Mouse (Mus musculus) adrenal gland (tissue): ENCODE results near the gene Lrrc20.

Experiments used
- intact Hi-C: fragments of 180-260 bp; cut with DNase I; formaldehyde crosslinking; loops from one replicate; pipeline ENCODE4 v1.15.1; 2025

Gene Lrrc20

DNA sequence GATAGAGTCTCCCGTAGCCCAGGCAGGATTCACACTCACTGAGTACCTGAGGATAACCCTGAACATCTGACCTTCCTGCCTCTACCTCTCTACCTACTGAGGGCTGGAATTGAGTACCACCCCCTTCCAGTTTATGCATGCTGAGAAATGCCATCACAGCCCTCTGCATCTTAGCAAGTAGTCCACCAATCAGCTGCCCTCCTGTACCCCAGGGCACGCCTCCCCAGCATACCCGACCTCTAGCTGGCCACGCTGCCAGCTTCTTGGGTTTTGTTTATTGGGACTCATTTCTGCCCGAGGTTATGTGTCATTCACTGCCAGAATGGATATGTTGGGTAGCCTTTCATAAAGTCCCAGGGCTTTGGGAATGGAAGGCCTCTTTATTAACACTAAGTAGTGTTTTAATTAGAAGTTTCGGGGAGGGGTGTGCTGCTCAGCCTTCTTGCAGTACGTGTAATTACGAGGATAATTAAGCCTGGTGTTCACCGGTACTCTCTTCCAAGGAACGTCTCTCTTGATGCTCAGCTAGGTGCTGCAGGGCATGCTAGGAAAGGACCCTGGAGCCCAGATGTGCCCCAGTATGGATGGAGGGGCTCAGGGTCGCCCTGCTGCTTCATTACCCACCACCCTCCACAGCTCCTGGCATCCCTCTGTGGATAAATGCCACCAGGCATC is 36.8 kb downstream of the Lrrc20 start:
- intact Hi-C loops = no loop called here

GRCm38 (mm10) chr10:61516866-61517265 is 41.3 kb downstream of the Lrrc20 start:
- intact Hi-C loops = no loop called here

- intact Hi-C loops = no loop called here
Observed at GRCm38 (mm10) chr10:61517296-61518071, 41.9 kb downstream of the Lrrc20 start.

DNA sequence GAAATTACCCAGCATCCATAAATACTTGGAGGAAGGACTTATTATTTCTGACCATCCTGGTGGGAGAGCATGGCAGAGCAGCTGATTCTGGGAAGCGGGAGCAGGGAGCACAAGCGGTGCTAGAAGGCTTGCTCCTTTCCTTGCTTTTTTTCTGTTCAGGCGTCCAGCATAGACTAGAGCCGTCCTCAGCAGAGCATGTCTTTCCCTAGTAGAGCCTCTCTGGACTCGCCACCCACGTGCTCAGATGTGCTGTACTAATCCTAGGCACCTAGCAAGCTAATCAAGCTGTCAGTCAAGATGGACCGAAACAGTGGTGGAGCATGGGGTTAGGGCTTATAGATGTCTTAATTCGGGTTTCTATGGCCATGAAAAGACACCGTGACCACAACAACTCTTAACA is 42.7 kb downstream of the Lrrc20 start:
- intact Hi-C loops = no loop called here

- intact Hi-C loops = no loop called here
Observed at GRCm38 (mm10) chr10:61519491-61519890, 43.9 kb downstream of the Lrrc20 start.

- intact Hi-C loops = no loop called here
Observed at GRCm38 (mm10) chr10:61520714-61521113, 45.1 kb downstream of the Lrrc20 start.

- intact Hi-C loops = loop anchor here (5.0 kb wide), 1 partner anchor 46 kb away; no protein-coding TSS in a partner anchor
Observed at GRCm38 (mm10) chr10:61530936-61531335, 55.3 kb downstream of the Lrrc20 start.

DNA sequence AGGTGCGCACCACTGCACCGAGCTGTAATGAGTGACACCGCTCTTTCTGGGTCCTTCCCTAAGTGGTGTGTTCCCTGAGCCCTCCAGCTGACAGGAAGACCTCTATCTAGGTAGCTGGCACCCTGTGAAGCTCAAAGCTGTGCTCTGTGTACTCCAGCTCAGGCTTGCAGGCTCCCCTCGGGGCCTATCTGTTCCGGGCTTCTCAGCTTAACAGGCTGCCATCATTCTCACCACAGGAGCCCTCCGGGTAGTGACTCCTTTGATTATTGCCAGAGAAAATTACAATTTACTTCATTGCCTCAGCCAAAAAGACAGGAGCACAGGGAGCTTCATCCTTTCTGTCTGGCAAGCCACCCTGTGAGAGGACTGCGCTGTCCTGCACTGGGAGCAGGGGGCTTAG is 57.7 kb downstream of the Lrrc20 start:
- intact Hi-C loops = loop anchor here (5.0 kb wide), 1 partner anchor 44 kb away; no protein-coding TSS in a partner anchor

- intact Hi-C loops = loop anchor here (5.0 kb wide), 1 partner anchor 43 kb away; no protein-coding TSS in a partner anchor
Observed at GRCm38 (mm10) chr10:61534371-61535101, 58.9 kb downstream of the Lrrc20 start.

- intact Hi-C loops = no loop called here
Observed at GRCm38 (mm10) chr10:61535441-61535840, 59.8 kb downstream of the Lrrc20 start.

GRCm38 (mm10) chr10:61536130-61537035 is 60.8 kb downstream of the Lrrc20 start:
- intact Hi-C loops = no loop called here

DNA sequence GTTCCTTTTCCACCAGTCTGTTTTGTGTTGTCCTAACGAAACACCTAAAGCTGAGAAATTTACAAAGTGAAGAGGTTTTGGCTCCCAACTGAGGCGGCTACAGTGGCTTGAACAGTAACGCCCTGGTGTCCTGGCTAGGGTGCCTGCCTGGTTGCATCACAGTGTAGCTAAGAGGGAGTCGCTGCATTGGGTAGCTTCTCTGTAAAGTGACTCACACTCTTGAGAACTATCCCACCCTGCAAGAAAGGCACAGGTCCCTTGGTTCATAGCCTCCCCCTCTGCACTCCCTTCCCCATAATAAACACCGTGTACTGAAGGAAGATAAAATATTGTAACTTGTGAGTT is 61.4 kb downstream of the Lrrc20 start:
- intact Hi-C loops = no loop called here

DNA sequence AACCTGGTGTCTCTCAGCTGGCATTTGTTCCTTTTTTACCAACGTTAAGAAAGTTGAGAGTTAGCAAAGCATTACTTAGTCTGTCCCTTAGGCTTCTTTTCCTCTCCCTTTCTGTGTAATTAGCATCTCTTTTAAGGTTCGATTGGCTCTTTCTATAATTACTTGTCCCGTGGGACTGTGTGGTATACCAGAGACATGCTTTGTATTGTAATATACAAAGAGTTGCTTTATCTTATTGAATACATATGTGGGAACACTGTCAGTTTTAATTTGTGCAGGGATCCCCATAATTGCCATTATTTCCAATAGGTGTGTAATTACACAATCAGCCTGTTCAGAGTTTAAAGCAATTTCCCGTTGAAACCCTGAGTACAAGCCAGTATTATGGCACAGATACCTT is 62.8 kb downstream of the Lrrc20 start:
- intact Hi-C loops = no loop called here

GRCm38 (mm10) chr10:61544127-61544862 is 68.7 kb downstream of the Lrrc20 start:
- intact Hi-C loops = no loop called here

- intact Hi-C loops = no loop called here
Observed at GRCm38 (mm10) chr10:61544863-61545240, 69.3 kb downstream of the Lrrc20 start.

DNA sequence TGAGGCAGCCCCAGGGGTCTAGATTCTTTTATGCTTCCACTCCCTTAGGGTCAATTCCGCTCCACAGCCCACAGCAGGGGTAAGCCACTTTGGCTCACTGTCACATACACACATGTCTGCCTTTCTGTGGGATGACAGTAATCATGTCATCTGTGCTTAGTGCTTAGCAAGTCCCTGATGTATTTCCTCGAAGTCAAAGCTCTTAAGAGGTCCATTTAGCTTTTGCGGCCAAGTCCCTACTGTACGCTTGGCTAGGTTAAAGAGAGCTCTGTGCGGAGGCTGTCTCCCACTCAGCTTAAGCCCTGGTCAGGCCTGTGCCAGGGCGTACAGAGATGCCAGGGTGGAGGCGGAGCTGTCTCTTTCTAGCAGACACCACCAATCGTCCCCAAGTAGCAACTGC is 74.5 kb downstream of the Lrrc20 start:
- intact Hi-C loops = no loop called here

DNA sequence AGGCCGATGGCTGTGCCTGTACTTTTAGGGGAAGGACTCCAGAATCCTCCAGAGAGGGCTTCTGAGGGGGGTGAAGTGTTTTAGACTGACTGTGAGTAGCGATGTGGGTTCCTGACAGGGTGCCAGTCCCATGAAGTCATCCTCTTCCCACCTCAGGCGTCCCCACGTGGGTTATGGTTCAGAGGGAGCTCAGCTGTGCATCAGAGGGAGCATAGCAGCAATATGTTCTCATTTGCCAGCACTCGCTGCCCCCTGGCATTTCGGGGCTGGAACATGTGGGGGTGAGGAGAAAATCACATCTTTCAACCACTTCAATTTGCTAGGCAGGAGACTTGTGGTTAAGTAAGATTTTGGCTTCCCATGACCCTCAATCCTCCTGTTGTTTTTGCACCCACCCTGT is 79.6 kb downstream of the Lrrc20 start:
- intact Hi-C loops = no loop called here

DNA sequence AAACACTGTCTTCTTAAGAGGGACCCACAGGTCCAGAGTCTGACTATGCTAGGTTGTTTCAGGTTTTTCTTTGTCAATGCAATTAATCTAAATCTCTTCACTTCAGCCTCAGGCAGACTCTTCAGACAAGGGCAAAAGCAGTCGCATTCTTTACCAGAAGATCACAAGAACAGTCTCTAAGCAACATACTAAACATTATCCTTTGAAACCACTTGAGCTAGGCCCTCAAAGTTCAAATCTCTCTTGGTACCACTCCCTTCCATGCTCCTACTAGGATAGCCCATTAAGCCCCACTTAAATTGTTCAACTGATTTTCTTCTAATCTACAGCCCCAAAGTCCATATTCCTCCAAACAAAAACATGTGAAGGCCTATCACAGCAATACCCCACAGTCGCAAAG is 83.0 kb downstream of the Lrrc20 start:
- intact Hi-C loops = no loop called here

DNA sequence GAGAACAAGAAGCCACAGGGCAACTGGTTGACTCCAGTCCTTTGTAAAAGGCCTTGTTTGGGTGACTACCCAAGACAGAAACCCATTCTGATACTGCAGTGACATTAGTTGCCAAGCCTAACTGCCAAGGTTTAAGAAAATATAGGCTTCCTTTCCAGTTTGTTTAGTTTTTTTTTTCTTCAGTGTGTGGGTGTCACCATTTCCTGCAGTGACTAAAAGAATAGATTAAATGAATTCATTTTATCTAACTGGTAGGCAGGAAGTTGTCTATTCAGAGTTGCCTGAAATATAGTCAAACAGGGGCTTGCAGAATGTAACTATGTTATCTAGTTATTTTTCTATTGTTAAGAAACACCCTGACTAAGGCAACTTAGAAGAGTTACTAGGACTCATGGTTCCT is 83.9 kb downstream of the Lrrc20 start:
- intact Hi-C loops = no loop called here

DNA sequence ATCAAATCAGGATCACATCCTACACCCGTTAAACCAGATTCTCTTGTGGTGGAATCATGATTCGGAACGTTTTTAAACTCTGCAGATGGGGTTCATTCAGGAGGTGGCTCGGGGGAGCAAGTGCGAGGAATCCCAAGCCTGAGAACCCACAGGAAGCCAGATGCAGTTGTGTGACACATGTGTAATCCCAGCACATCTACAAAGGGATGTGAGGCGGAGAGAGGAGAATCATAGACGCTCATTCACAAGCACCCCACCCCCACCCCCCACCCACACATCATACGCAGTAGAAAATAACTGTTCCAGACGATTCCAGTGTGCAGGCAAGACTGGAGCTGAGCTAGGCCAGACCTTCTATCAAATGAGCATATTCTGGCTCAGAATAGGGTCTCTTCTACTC is 87.9 kb downstream of the Lrrc20 start:
- intact Hi-C loops = no loop called here
